Mouse (Mus musculus) naive thymus-derived CD4-positive, alpha-beta T cell, adult 2 months (primary cell): Measurements from ENCODE around the gene Olfr685.

Source experiments
- DNase-seq: peaks from one replicate; pipeline ENCODE4 v3.0.0-alpha.2; 2011; ENCODE audit warnings: low read depth

The Olfr685 gene

DNA sequence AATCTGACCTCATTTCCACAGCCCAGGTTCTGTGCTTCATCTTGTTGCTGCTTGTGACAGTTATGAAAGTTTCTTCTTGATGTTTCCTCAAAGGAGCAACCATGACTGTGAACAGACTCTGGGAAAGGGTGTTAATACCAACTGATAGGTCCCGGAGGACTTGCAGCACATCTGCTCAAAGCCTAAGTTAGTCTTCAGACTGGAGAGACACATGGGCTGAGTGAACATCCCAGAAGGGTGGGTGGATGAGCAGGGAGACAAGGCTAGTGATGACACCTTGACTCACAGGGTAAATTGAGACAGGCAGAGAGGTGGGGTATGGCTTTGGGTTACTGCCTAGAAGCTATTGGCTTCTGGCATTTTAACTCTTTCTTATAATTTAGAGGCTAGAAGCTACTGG, at the start of gene Olfr685:
Gene Olfr685, minus strand, starts transcription at position 101 of the 400 bp plus-strand sequence.
- no peak for DNase-seq

- DNase-seq = no peak
Measured at GRCm38 (mm10) chr7:105229386-105229785, 43.6 kb upstream of the Olfr685 start.

DNA sequence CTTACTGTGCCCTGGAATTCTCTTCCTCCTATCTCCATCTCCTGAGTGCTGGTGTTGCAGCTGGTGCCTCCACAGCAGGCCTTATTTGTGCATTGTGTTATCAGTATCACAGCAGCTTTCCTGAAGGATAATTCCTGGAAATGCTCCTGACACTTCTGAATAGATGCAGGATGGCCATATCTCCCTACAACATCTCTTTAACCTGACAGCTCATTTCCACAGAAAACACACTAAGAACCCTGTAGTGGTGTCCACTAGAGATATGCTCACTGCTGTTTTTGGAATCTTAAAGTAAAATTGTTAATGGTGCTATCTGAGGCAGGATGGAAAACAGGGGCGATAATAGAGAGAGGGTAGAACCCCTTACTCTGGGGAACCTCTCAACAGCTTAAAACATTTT, 42.3 kb upstream of the Olfr685 start:
- DNase-seq = no peak

GRCm38 (mm10) chr7:105226703-105227102, 40.9 kb upstream of the Olfr685 start:
- DNase-seq = no peak

GRCm38 (mm10) chr7:105226072-105226471, 40.3 kb upstream of the Olfr685 start:
- no peak for DNase-seq

- DNase-seq = no peak
Measured at GRCm38 (mm10) chr7:105218281-105218680, 32.5 kb upstream of the Olfr685 start.

DNA sequence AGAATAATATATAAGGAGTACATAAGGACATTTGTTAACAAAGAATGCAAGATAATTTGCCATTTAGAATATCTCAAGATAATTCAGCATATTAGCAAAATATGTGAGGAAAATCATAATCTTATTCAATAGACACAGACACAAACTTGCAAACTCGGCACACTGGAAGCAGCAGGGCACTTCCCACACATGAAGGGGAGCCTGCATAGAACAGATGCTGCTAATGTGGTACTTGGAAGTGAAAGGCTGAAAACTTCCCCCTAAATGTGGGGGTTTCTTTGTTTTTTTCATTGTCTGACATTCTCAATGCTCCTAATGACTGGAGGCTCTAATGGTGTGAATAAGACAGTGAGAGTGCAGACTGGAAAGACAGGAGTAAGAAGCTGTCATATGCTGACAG, 28.9 kb upstream of the Olfr685 start:
- no peak for DNase-seq

DNA sequence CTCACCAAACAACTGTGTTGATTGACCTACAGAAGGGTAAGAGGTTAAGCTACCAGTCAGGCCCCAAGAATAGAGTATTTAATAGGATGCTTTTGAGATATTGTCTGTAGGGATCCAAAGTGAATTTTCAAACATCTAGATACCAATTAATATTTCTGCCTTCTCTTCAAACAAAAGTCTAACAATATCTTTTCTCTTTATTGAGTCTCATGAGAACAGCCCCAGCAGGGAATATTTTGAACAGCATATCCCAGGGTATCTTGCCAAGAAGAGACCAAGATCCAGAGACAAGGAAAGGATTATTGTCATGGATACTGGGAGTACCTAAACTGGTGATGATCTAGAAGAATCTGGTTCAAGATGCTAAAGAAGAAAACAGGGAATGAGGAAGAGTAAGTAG, 21.6 kb upstream of the Olfr685 start, which contains the start of gene Olfr686:
Gene Olfr686, minus strand, starts transcription at position 101 of the 400 bp plus-strand sequence.
- no peak for DNase-seq

DNA sequence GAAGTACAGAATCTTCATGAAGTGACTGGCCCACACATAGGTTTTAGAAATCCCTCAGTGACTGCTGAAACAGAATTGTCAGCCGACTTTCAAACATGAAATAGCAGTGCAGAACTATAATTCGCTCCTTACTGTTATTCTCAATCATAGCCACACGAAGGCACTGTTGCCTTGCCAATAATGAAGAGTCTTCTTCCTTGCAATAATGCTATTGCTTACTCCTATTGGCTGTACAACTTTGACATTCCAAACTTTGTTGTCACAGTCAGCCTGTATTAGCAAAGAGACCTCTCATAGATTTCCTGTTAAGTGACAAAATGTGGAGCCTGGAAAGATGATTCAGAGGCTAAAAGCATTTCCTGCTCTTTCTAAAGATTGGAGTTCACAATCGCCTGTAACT, 15.0 kb downstream of the Olfr685 start:
- no peak for DNase-seq

DNA sequence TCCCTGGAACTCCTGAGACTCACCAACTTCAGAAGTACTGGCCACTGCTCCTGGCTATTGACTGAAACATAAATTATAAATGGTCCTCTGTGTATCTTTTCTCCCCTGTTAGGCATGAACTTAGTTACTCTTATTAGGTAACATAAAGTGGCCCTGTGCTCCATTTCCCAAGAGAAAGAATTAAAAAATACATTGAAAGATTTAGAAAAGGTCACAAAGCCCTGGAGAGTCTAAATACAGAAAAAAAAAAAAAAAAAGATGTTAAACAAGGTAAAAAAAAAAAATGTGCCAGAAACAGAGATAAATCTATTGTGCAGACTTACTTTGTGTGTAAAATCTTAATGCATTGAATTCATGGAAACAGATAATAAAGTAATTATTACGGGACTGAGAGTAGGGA, 22.3 kb downstream of the Olfr685 start, which contains the start of gene Olfr684:
Gene Olfr684, minus strand, starts transcription at position 101 of the 400 bp plus-strand sequence.
- DNase-seq = no peak

- no peak for DNase-seq
Measured at GRCm38 (mm10) chr7:105146912-105147311, 38.9 kb downstream of the Olfr685 start, which contains the start of gene Olfr683. Olfr683 (minus strand) TSS chr7:105147012.

- no peak for DNase-seq
Measured at GRCm38 (mm10) chr7:105141275-105141674, 44.5 kb downstream of the Olfr685 start.
